8 mouse cellular contexts compared by ENCODE assay signal in genomic region chr12:111653434-111653833, GRCm38 (mm10). TPM values are rescaled to one million over a fixed set of nuclear protein-coding genes. Genes with fewer than 3 reads are reported as not detected.
DNase-seq lines count a peak whose midpoint lies in the region; ATAC-seq and TF ChIP-seq lines count a peak whose summit lies in the region.

No protein-coding gene starts in this region.

- dilution Hi-C loops in CH12.LX (cut with MboI; ENCODE audit: extremely low pct_ligation_motif_present, extremely low pct_unique_long_range_greater_than_20kb, low sequenced_read_pairs): no loop called here

- H3K9me3 ChIP-seq in CH12.LX (replicated peaks; ENCODE audit: low read length): no peaks in the 10 kb centered on the region
- H3K9me3 ChIP-seq in hindbrain, embryonic 16.5 days (ENCODE audit: control insufficient read depth, low read length): no peaks in the 10 kb centered on the region
- no peaks in the 10 kb centered on the region for H3K9me3 ChIP-seq in limb, embryonic 15.5 days
- no peaks in the 10 kb centered on the region for H3K9me3 ChIP-seq in neural tube, embryonic 12.5 days

- H3K27me3 ChIP-seq in CH12.LX (replicated peaks): no peaks in the 10 kb centered on the region
- H3K27me3 ChIP-seq in hindbrain, embryonic 16.5 days (replicated peaks; ENCODE audit: control insufficient read depth, insufficient read depth, low read length): no peaks in the 10 kb centered on the region
- H3K27me3 ChIP-seq in limb, embryonic 15.5 days: no peaks in the 10 kb centered on the region
- no peaks in the 10 kb centered on the region for H3K27me3 ChIP-seq in neural tube, embryonic 12.5 days (replicated peaks)

- peaks cover 63 to 89% of the 10 kb centered on the region in 2 experiments for H3K36me3 ChIP-seq in CH12.LX (replicated peaks in 1 of 2; ENCODE audit: control insufficient read depth in 1 of 2, insufficient read depth in 1 of 2, low read length in 1 of 2)
- peaks cover 25% of the 10 kb centered on the region for H3K36me3 ChIP-seq in hindbrain, embryonic 16.5 days (ENCODE audit: control insufficient read depth, insufficient read depth, low read length)
- H3K36me3 ChIP-seq in limb, embryonic 15.5 days: peaks cover 71% of the 10 kb centered on the region
- peaks cover 75% of the 10 kb centered on the region for H3K36me3 ChIP-seq in neural tube, embryonic 12.5 days

- DNase-seq in 3T3-L1 (ENCODE audit: low read depth, low spot score) (peak; percentile 83), CH12.LX (ENCODE audit: extremely low read depth) (peak; percentile 66)
- peak; percentile 82 to 86 for DNase-seq in cerebellum, adult 18-20 months
- DNase-seq in forelimb bud, embryonic 11.5 days (ENCODE audit: low read depth, low spot score): peak; percentile 40
- peak; percentile 37 for DNase-seq in yolk sac, embryonic 10.5 days (ENCODE audit: low spot score)

- peak; percentile 73 to 82 for TF ChIP-seq CTCF in CH12.LX (conservative IDR thresholded peaks at IDR 0.05 in 1 of 2, IDR thresholded peaks at IDR 0.05 in 1 of 2; ENCODE audit: low read depth in 2 of 2, low read length in 2 of 2)

- no peak overlapping the region for H3K27ac ChIP-seq in CH12.LX (ENCODE audit: insufficient read depth, low read depth)
- no peak overlapping the region for H3K27ac ChIP-seq in hindbrain, embryonic 16.5 days (ENCODE audit: low read depth, low read length)
- no peak overlapping the region for H3K27ac ChIP-seq in limb, embryonic 15.5 days
- no peak overlapping the region for H3K27ac ChIP-seq in neural tube, embryonic 12.5 days

- no peak overlapping the region for H3K4me3 ChIP-seq in CH12.LX (replicated peaks in 1 of 3; ENCODE audit: low read depth in 2 of 3, low read length in 2 of 3, poor library complexity in 1 of 3)
- no peak overlapping the region for H3K4me3 ChIP-seq in hindbrain, embryonic 16.5 days (ENCODE audit: low read length)
- no peak overlapping the region for H3K4me3 ChIP-seq in limb, embryonic 15.5 days
- no peak overlapping the region for H3K4me3 ChIP-seq in neural tube, embryonic 12.5 days

- peak; percentile 70 for TF ChIP-seq RAD21 in CH12.LX (IDR thresholded peaks at IDR 0.05; ENCODE audit: low read depth, low read length)

- no peak for TF ChIP-seq EP300 in CH12.LX (IDR thresholded peaks at IDR 0.05; ENCODE audit: low read length)

- no peak for TF ChIP-seq POLR2A in CH12.LX (IDR thresholded peaks at IDR 0.05; ENCODE audit: low read depth, low read length)

- 29% methylated on average over 3 of the region's 3 CpGs for WGBS in hindbrain, embryonic 16.5 days
- 28% methylated on average over 3 of the region's 3 CpGs for WGBS in limb, embryonic 15.5 days
- WGBS in neural tube, embryonic 12.5 days: 40% methylated on average over 3 of the region's 3 CpGs

- H3K4me2 ChIP-seq in CH12.LX (ENCODE audit: insufficient read depth, low read depth, poor library complexity, severe bottlenecking): no peak overlapping the region
- H3K4me2 ChIP-seq in hindbrain, embryonic 16.5 days (ENCODE audit: low read length): no peak overlapping the region
- no peak overlapping the region for H3K4me2 ChIP-seq in limb, embryonic 15.5 days
- no peak overlapping the region for H3K4me2 ChIP-seq in neural tube, embryonic 12.5 days (replicated peaks)

- in situ Hi-C loops in CH12.LX (cut with MboI; ENCODE audit: low pct_ligation_motif_present, low pct_unique_long_range_greater_than_20kb, low sequenced_read_pairs): loop anchor here (10.0 kb wide), 2 partner anchors 61 to 301 kb away; partner anchors contain the start of genes Apopt1 and Bag5

- no peaks in the 10 kb centered on the region for H3K79me2 ChIP-seq in CH12.LX (replicated peaks; ENCODE audit: control insufficient read depth, extremely low read depth, insufficient read depth, poor library complexity, severe bottlenecking)

- peak; percentile 68; the same call in 1 of the 2 replicates for ATAC-seq in hindbrain, embryonic 16.5 days
- 0 out of 2 replicates have a peak, but pooled peaks have one; percentile 32 for ATAC-seq in limb, embryonic 15.5 days (ENCODE audit: insufficient number of reproducible peaks, low FRiP score, low TSS enrichment, low read depth)
- 0 out of 2 replicates have a peak, but pooled peaks have one; percentile 29 for ATAC-seq in neural tube, embryonic 12.5 days (ENCODE audit: low FRiP score, low read depth)

- H3K9ac ChIP-seq in CH12.LX (ENCODE audit: insufficient read depth, low read depth): no peak overlapping the region
- no peak overlapping the region for H3K9ac ChIP-seq in hindbrain, embryonic 16.5 days (ENCODE audit: low read depth, low read length)
- H3K9ac ChIP-seq in limb, embryonic 15.5 days: no peak overlapping the region
- H3K9ac ChIP-seq in neural tube, embryonic 12.5 days: no peak overlapping the region

- H3K4me1 ChIP-seq in CH12.LX (ENCODE audit: control insufficient read depth in 1 of 2, insufficient read depth in 2 of 2): no peaks in the 10 kb centered on the region
- H3K4me1 ChIP-seq in hindbrain, embryonic 16.5 days (ENCODE audit: control insufficient read depth, insufficient read depth, low read depth, low read length): no peaks in the 10 kb centered on the region; the same call in 1 of the 2 replicates
- no peaks in the 10 kb centered on the region for H3K4me1 ChIP-seq in limb, embryonic 15.5 days
- no peaks in the 10 kb centered on the region for H3K4me1 ChIP-seq in neural tube, embryonic 12.5 days

TF ChIP-seq in CH12.LX, 34 proteins besides CTCF, POLR2A, EP300 and RAD21:
- TF ChIP-seq SMC3 (IDR thresholded peaks at IDR 0.05; ENCODE audit: low read depth, low read length) (peak; percentile 76), NRF1 (IDR thresholded peaks at IDR 0.05; ENCODE audit: low read depth, low read length) (no peak), RCOR1 (conservative IDR thresholded peaks at IDR 0.05; ENCODE audit: low read depth, low read length) (no peak)

RNA-seq across cellular contexts. Expression of gene Ckb, which starts 18.7 kb away (rescaled TPM):
- total RNA-seq in CH12.LX (2012; rRNA removed): 3.2 and 3.7 TPM in 2 replicates
- not detected in 2 replicates for total RNA-seq in CH12.LX (2014; rRNA removed)
- polyA plus RNA-seq in CH12.LX (2012; ENCODE audit: insufficient read length, low read depth): 0.27 and 0.54 TPM in 2 replicates
- polyA plus RNA-seq in hindbrain, embryonic 16.5 days (2015; fragmentation: Nextera tagmentation; extraction: Ambion mirVana): 1,949 and 2,238 TPM in 2 replicates
- polyA plus RNA-seq in limb, embryonic 15.5 days (2015; fragmentation: Nextera tagmentation; extraction: Ambion mirVana): 132 and 183 TPM in 2 replicates
- 2,325 and 2,426 TPM in 2 replicates for polyA plus RNA-seq in neural tube, embryonic 12.5 days (2016; fragmentation: Nextera tagmentation; extraction: Ambion mirVana)

RNA-seq across cellular contexts. Expression of gene Trmt61a, which starts 24.5 kb away (rescaled TPM):
- 37.4 and 55.0 TPM in 2 replicates for total RNA-seq in CH12.LX (2012; rRNA removed)
- total RNA-seq in CH12.LX (2014; rRNA removed): 21.8 and 23.3 TPM in 2 replicates
- 34.1 and 35.5 TPM in 2 replicates for polyA plus RNA-seq in CH12.LX (2012; ENCODE audit: insufficient read length, low read depth)
- polyA plus RNA-seq in hindbrain, embryonic 16.5 days (2015; fragmentation: Nextera tagmentation; extraction: Ambion mirVana): 8.8 and 11.1 TPM in 2 replicates
- 14.4 and 14.8 TPM in 2 replicates for polyA plus RNA-seq in limb, embryonic 15.5 days (2015; fragmentation: Nextera tagmentation; extraction: Ambion mirVana)
- polyA plus RNA-seq in neural tube, embryonic 12.5 days (2016; fragmentation: Nextera tagmentation; extraction: Ambion mirVana): 12.0 and 12.1 TPM in 2 replicates

RNA-seq across cellular contexts. Expression of gene Bag5, which starts 59.6 kb away (rescaled TPM):
- 24.1 and 26.9 TPM in 2 replicates for total RNA-seq in CH12.LX (2012; rRNA removed)
- total RNA-seq in CH12.LX (2014; rRNA removed): 25.6 and 27.9 TPM in 2 replicates
- 27.9 and 29.2 TPM in 2 replicates for polyA plus RNA-seq in CH12.LX (2012; ENCODE audit: insufficient read length, low read depth)
- polyA plus RNA-seq in hindbrain, embryonic 16.5 days (2015; fragmentation: Nextera tagmentation; extraction: Ambion mirVana): 65.3 and 65.7 TPM in 2 replicates
- polyA plus RNA-seq in limb, embryonic 15.5 days (2015; fragmentation: Nextera tagmentation; extraction: Ambion mirVana): 69.4 and 71.2 TPM in 2 replicates
- 60.1 and 61.8 TPM in 2 replicates for polyA plus RNA-seq in neural tube, embryonic 12.5 days (2016; fragmentation: Nextera tagmentation; extraction: Ambion mirVana)

RNA-seq across cellular contexts. Expression of gene Apopt1, which starts 59.6 kb away (rescaled TPM):
- total RNA-seq in CH12.LX (2012; rRNA removed) (38.7 and 43.6 TPM in 2 replicates), CH12.LX (2014; rRNA removed) (35.9 and 36.0 TPM in 2 replicates)
- 49.1 and 49.9 TPM in 2 replicates for polyA plus RNA-seq in CH12.LX (2012; ENCODE audit: insufficient read length, low read depth)
- 52.9 and 54.7 TPM in 2 replicates for polyA plus RNA-seq in hindbrain, embryonic 16.5 days (2015; fragmentation: Nextera tagmentation; extraction: Ambion mirVana)
- polyA plus RNA-seq in limb, embryonic 15.5 days (2015; fragmentation: Nextera tagmentation; extraction: Ambion mirVana): 48.4 and 51.2 TPM in 2 replicates
- 54.6 and 57.3 TPM in 2 replicates for polyA plus RNA-seq in neural tube, embryonic 12.5 days (2016; fragmentation: Nextera tagmentation; extraction: Ambion mirVana)

Comparison
In these comparisons a context has a peak if more than half of its experiments do, and no peak if none do; other contexts are left out.
1. RNA of gene Ckb, which starts 18.7 kb away (polyA plus RNA-seq): 2,325 to 2,426 TPM in neural tube, embryonic 12.5 days, 1,949 to 2,238 TPM in hindbrain, embryonic 16.5 days and 132 to 183 TPM in limb, embryonic 15.5 days; 0.27 to 0.54 TPM in CH12.LX; every median in the first group is over 10 times any median in the second.
2. Peak in every context shown above with its lines, with median percentiles within 50 percentile points of each other: DNase-seq and ATAC-seq.